Comparison of ENCODE assay signal across 9 mouse cellular contexts in the genomic region with DNA sequence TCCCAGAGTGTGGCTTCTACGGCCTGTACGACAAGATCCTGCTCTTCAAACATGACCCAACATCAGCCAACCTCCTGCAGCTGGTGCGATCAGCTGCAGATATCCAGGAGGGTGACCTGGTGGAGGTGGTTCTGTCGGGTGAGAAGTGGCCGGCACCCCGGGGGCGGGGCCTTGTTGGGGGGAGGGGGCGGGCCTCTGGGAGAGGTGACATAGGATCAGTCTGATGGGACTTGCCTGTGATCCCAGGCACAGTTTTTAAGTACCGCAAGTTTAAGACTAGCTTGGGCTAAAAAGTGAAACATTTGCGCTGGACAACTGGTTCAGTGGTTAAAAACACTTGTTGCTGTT. TPM values are rescaled to one million over a fixed set of nuclear protein-coding genes. Genes with fewer than 3 reads are reported as not detected.
DNase-seq lines count a peak whose midpoint lies in the region; ATAC-seq and TF ChIP-seq lines count a peak whose summit lies in the region.
"Had no signal": no experiment of that assay in that cellular context is flagged by ENCODE, and none has a peak within 500 bp of the region (broad histone marks: within the 10 kb centered on the region; RNA-seq: fewer than 3 reads in every experiment).

No protein-coding gene starts in this region.

- TF ChIP-seq POLR2A in ES-Bruce4 (IDR thresholded peaks at IDR 0.05; ENCODE audit: insufficient read depth, low read length): no peak
- no peak for TF ChIP-seq POLR2A in embryonic fibroblast, embryonic 13.5 days (IDR thresholded peaks at IDR 0.05; ENCODE audit: low read depth, low read length)

- intact Hi-C loops in heart, postnatal 36 days (cut with DNase I): loop anchor here (2.0 to 10.0 kb wide), 2 partner anchors 19 to 891 kb away; no protein-coding TSS in a partner anchor

- H3K27ac ChIP-seq in heart, embryonic 16.5 days (ENCODE audit: low read length): peak overlapping the region; percentile 92
- H3K27ac ChIP-seq in ES-Bruce4 (ENCODE audit: insufficient read depth, low read length): no peak overlapping the region
- no peak overlapping the region for H3K27ac ChIP-seq in embryonic fibroblast, embryonic 13.5 days (ENCODE audit: insufficient read depth, low read length)
- peak overlapping the region; percentile 73; the same call in 1 of the 2 replicates for H3K27ac ChIP-seq in liver, embryonic 12.5 days

- no peak for ATAC-seq in heart, embryonic 16.5 days (replicated peaks; ENCODE audit: extremely low read depth, insufficient read depth, low FRiP score)
- ATAC-seq in liver, embryonic 12.5 days: no peak
- ATAC-seq in cerebellum, adult (ENCODE audit: insufficient number of reproducible peaks, low FRiP score, low TSS enrichment): no peak

- no peak for TF ChIP-seq EP300 in ES-Bruce4 (IDR thresholded peaks at IDR 0.05; ENCODE audit: insufficient read depth, low read depth, low read length)

- 33% methylated on average over 10 of the region's 10 CpGs for WGBS in heart, embryonic 16.5 days
- 25% methylated on average over 10 of the region's 10 CpGs for WGBS in liver, embryonic 12.5 days (ENCODE audit: insufficient replicate concordance)

- H3K4me1 ChIP-seq in heart, embryonic 16.5 days (ENCODE audit: control insufficient read depth, insufficient read depth, low read length): peaks cover 22% of the 10 kb centered on the region
- H3K4me1 ChIP-seq in ES-Bruce4 (ENCODE audit: control insufficient read depth, insufficient read depth, low read length): peaks cover 2% of the 10 kb centered on the region
- H3K4me1 ChIP-seq in embryonic fibroblast, embryonic 13.5 days (ENCODE audit: control insufficient read depth, insufficient read depth, low read length): peaks cover 2% of the 10 kb centered on the region; the same call in 1 of the 2 replicates
- peaks cover 48% of the 10 kb centered on the region for H3K4me1 ChIP-seq in liver, embryonic 12.5 days

- H3K9me3 ChIP-seq in heart, embryonic 16.5 days (replicated peaks; ENCODE audit: control insufficient read depth, low read length): no peaks in the 10 kb centered on the region
- H3K9me3 ChIP-seq in ES-Bruce4 (replicated peaks; ENCODE audit: control insufficient read depth, insufficient read depth, low read length, poor library complexity, severe bottlenecking): no peaks in the 10 kb centered on the region
- H3K9me3 ChIP-seq in liver, embryonic 12.5 days (replicated peaks): no peaks in the 10 kb centered on the region

- no peak for TF ChIP-seq CTCF in ES-Bruce4 (IDR thresholded peaks at IDR 0.05; ENCODE audit: low read depth, low read length)
- no peak for TF ChIP-seq CTCF in embryonic fibroblast, embryonic 13.5 days (IDR thresholded peaks at IDR 0.05; ENCODE audit: borderline replicate concordance, insufficient read depth, low read length)

- no peak for DNase-seq in heart, postnatal 36 days
- no peak for DNase-seq in retina, postnatal 1 day
- no peak for DNase-seq in left cerebral cortex, adult 9 months (ENCODE audit: low spot score in 2 of 2)
- DNase-seq: cerebellum, postnatal 10 days had no signal

- peak overlapping the region; percentile 86 for H3K9ac ChIP-seq in heart, embryonic 16.5 days (ENCODE audit: low read length)
- 0 out of 2 replicates have a peak overlapping the region, but pooled peaks have one; percentile 10 for H3K9ac ChIP-seq in ES-Bruce4 (ENCODE audit: low read depth, poor library complexity, severe bottlenecking)
- peak overlapping the region; percentile 71 for H3K9ac ChIP-seq in liver, embryonic 12.5 days

- H3K27me3 ChIP-seq in heart, embryonic 16.5 days (ENCODE audit: control insufficient read depth, insufficient read depth, low read length): no peaks in the 10 kb centered on the region
- H3K27me3 ChIP-seq in ES-Bruce4 (ENCODE audit: control insufficient read depth, insufficient read depth, low read length, poor library complexity, severe bottlenecking): no peaks in the 10 kb centered on the region
- H3K27me3 ChIP-seq in liver, embryonic 12.5 days (replicated peaks): no peaks in the 10 kb centered on the region

- H3K36me3 ChIP-seq in heart, embryonic 16.5 days (ENCODE audit: control insufficient read depth, insufficient read depth): peaks cover 18% of the 10 kb centered on the region
- no peaks in the 10 kb centered on the region for H3K36me3 ChIP-seq in ES-Bruce4 (ENCODE audit: control insufficient read depth, insufficient read depth, low read length, poor library complexity, severe bottlenecking)
- H3K36me3 ChIP-seq in liver, embryonic 12.5 days: peaks cover 31% of the 10 kb centered on the region

- peak overlapping the region; percentile 92 for H3K4me2 ChIP-seq in heart, embryonic 16.5 days (ENCODE audit: low read depth, low read length)
- peak overlapping the region; percentile 95 for H3K4me2 ChIP-seq in liver, embryonic 12.5 days

- peak overlapping the region; percentile 65 for H3K4me3 ChIP-seq in heart, embryonic 16.5 days (ENCODE audit: low read length)
- H3K4me3 ChIP-seq in ES-Bruce4 (ENCODE audit: low read depth, low read length): peak overlapping the region; percentile 65
- peak overlapping the region; percentile 59; the same call in 1 of the 2 replicates for H3K4me3 ChIP-seq in embryonic fibroblast, embryonic 13.5 days (ENCODE audit: insufficient read depth, low read length)
- peak overlapping the region; percentile 67 for H3K4me3 ChIP-seq in liver, embryonic 12.5 days

RNA-seq across cellular contexts. Expression of a gene that starts 3.1 kb away (rescaled TPM):
- 13.0 and 15.4 TPM in 2 replicates for polyA plus RNA-seq in heart, embryonic 16.5 days (2015; fragmentation: Nextera tagmentation; extraction: Ambion mirVana)
- 10 to 100 TPM; 17.8 to 19.3 TPM for total RNA-seq in heart, postnatal 36 days (2021)
- 18.4 and 18.5 TPM in 2 replicates for polyA plus RNA-seq in ES-Bruce4 (2011; ENCODE audit: insufficient read depth, insufficient read length, low read depth, missing spikeins)
- polyA plus RNA-seq in embryonic fibroblast, embryonic 13.5 days (2011; ENCODE audit: insufficient read length, low read depth, missing spikeins): 17.2 and 17.8 TPM in 2 replicates
- polyA plus RNA-seq in liver, embryonic 12.5 days (2016; fragmentation: Nextera tagmentation; extraction: Ambion mirVana): 4.4 and 4.7 TPM in 2 replicates

RNA-seq across cellular contexts. Expression of a gene that starts 29.3 kb away (rescaled TPM):
- 33.0 and 33.9 TPM in 2 replicates for polyA plus RNA-seq in heart, embryonic 16.5 days (2015; fragmentation: Nextera tagmentation; extraction: Ambion mirVana)
- 10 to 100 TPM; 47.2 to 49.1 TPM for total RNA-seq in heart, postnatal 36 days (2021)
- polyA plus RNA-seq in ES-Bruce4 (2011; ENCODE audit: insufficient read depth, insufficient read length, low read depth, missing spikeins): 14.7 and 17.4 TPM in 2 replicates
- polyA plus RNA-seq in embryonic fibroblast, embryonic 13.5 days (2011; ENCODE audit: insufficient read length, low read depth, missing spikeins): 21.0 and 25.2 TPM in 2 replicates
- polyA plus RNA-seq in liver, embryonic 12.5 days (2016; fragmentation: Nextera tagmentation; extraction: Ambion mirVana): 14.9 and 16.0 TPM in 2 replicates

RNA-seq across cellular contexts. Expression of a gene that starts 29.3 kb away (rescaled TPM):
- polyA plus RNA-seq in heart, embryonic 16.5 days (2015; fragmentation: Nextera tagmentation; extraction: Ambion mirVana): 2.8 and 3.1 TPM in 2 replicates
- total RNA-seq in heart, postnatal 36 days (2021): 10 to 100 TPM; 11.2 to 11.7 TPM
- 19.2 and 20.8 TPM in 2 replicates for polyA plus RNA-seq in ES-Bruce4 (2011; ENCODE audit: insufficient read depth, insufficient read length, low read depth, missing spikeins)
- 34.8 and 37.3 TPM in 2 replicates for polyA plus RNA-seq in embryonic fibroblast, embryonic 13.5 days (2011; ENCODE audit: insufficient read length, low read depth, missing spikeins)
- polyA plus RNA-seq in liver, embryonic 12.5 days (2016; fragmentation: Nextera tagmentation; extraction: Ambion mirVana): 1.5 TPM in 2 replicates

RNA-seq across cellular contexts. Expression of a gene that starts 30.1 kb away (rescaled TPM):
- 88.8 and 92.5 TPM in 2 replicates for polyA plus RNA-seq in heart, embryonic 16.5 days (2015; fragmentation: Nextera tagmentation; extraction: Ambion mirVana)
- 10 to 100 TPM; 54.1 to 61.3 TPM for total RNA-seq in heart, postnatal 36 days (2021)
- polyA plus RNA-seq in ES-Bruce4 (2011; ENCODE audit: insufficient read depth, insufficient read length, low read depth, missing spikeins): 53.5 and 55.5 TPM in 2 replicates
- polyA plus RNA-seq in embryonic fibroblast, embryonic 13.5 days (2011; ENCODE audit: insufficient read length, low read depth, missing spikeins): 58.4 and 67.1 TPM in 2 replicates
- polyA plus RNA-seq in liver, embryonic 12.5 days (2016; fragmentation: Nextera tagmentation; extraction: Ambion mirVana): 61.3 and 63.2 TPM in 2 replicates

RNA-seq across cellular contexts. Expression of a gene that starts 45.8 kb away (rescaled TPM):
- polyA plus RNA-seq in heart, embryonic 16.5 days (2015; fragmentation: Nextera tagmentation; extraction: Ambion mirVana): 2.9 and 3.7 TPM in 2 replicates
- total RNA-seq in heart, postnatal 36 days (2021): 1 to 10 TPM in 1 of 2 experiments, under 1 TPM in 1; 0.54 to 1.3 TPM
- 4.5 and 4.6 TPM in 2 replicates for polyA plus RNA-seq in ES-Bruce4 (2011; ENCODE audit: insufficient read depth, insufficient read length, low read depth, missing spikeins)
- polyA plus RNA-seq in embryonic fibroblast, embryonic 13.5 days (2011; ENCODE audit: insufficient read length, low read depth, missing spikeins): 24.1 and 24.7 TPM in 2 replicates
- polyA plus RNA-seq in liver, embryonic 12.5 days (2016; fragmentation: Nextera tagmentation; extraction: Ambion mirVana): 0.80 and 1.7 TPM in 2 replicates

Comparison
In these comparisons a context has a peak if more than half of its experiments do, and no peak if none do; other contexts are left out.
1. H3K27ac ChIP-seq: peak in heart, embryonic 16.5 days (single experiment) and liver, embryonic 12.5 days (single experiment); none in ES-Bruce4 (single experiment) and embryonic fibroblast, embryonic 13.5 days (single experiment).
2. H3K9ac ChIP-seq: peak in every context shown above with its lines; median percentile 86 in heart, embryonic 16.5 days; 71 in liver, embryonic 12.5 days; 10 in ES-Bruce4.
3. Peak in every context shown above with its lines, with median percentiles within 50 percentile points of each other: H3K4me3 ChIP-seq.